ENCODE assay signal across 8 mouse cellular contexts in the genomic region with DNA sequence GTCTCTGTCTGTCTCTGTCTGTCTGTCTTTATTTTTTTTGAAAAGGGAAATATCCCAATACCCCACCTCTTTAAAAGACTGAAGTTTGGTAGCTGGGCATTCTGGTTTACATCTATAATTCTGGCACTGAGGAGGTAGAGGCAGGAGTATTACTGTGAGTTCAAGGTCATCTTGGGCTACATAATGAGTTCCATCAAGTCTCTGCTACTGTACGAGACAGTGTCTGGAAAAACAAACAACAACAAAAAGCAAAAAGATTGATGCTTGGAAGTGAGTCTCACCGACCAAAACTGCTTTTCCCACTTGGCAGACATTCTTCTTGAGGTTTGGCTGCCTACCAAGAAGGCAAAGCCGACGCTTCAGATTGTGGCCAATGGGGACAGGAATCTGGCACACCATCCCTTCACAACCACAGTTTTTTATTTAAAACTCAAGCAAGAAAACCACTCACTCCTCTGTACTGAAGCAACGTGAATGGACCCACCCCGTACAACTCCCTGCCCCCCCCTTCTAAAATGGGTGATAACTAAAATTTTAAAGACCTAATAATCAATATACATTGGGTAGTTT. TPM values are rescaled to one million over a fixed set of nuclear protein-coding genes. Genes with fewer than 3 reads are reported as not detected.
DNase-seq lines count a peak whose midpoint lies in the region; ATAC-seq and TF ChIP-seq lines count a peak whose summit lies in the region.
"Had no signal": no experiment of that assay in that cellular context is flagged by ENCODE, and none has a peak within 500 bp of the region (broad histone marks: within the 10 kb centered on the region; RNA-seq: fewer than 3 reads in every experiment).

No protein-coding gene starts in this region.

- no peaks in the 10 kb centered on the region for H3K36me3 ChIP-seq in lung, postnatal 0 days (ENCODE audit: insufficient read depth, low read length)
- H3K36me3 ChIP-seq: neural tube, embryonic 12.5 days had no signal

- TF ChIP-seq EP300 in lung, postnatal 0 days (IDR thresholded peaks at IDR 0.05) = no peak

- H3K4me1 ChIP-seq in lung, postnatal 0 days (ENCODE audit: insufficient read depth, low read depth, low read length) = peaks cover 12% of the 10 kb centered on the region; the same call in 1 of the 2 replicates
- H3K4me1 ChIP-seq: neural tube, embryonic 12.5 days had no signal

- DNase-seq in left cerebral cortex, postnatal 4 days = peak; percentile 43
- no peak for DNase-seq in left cerebral cortex, adult 8-10 months (ENCODE audit: low spot score in 2 of 2)
- DNase-seq in brain, adult 2 months (ENCODE audit: low read depth, low spot score) = peak; percentile 87
- DNase-seq in fibroblast of lung, adult 2 months (ENCODE audit: low read depth) = peak; percentile 95
- peak; percentile 59 for DNase-seq in lung, postnatal 0 days (ENCODE audit: low spot score)
- no peak for DNase-seq in thymus, postnatal 36 days
- DNase-seq in layer of hippocampus, postnatal 25 days (ENCODE audit: extremely low spot score in 1 of 2, low spot score in 1 of 2) = no peak

- peak; percentile 24; the same call in 1 of the 2 replicates for ATAC-seq in lung, postnatal 0 days

- no peaks in the 10 kb centered on the region for H3K27me3 ChIP-seq in lung, postnatal 0 days (replicated peaks; ENCODE audit: insufficient read depth, low read length)
- H3K27me3 ChIP-seq: neural tube, embryonic 12.5 days had no signal

- intact Hi-C loops in left cerebral cortex, postnatal 4 days (cut with DNase I) = loop anchor here (2.0 kb wide), 1 partner anchor 83 kb away; no protein-coding TSS in a partner anchor

- H3K4me3 ChIP-seq in lung, postnatal 0 days (ENCODE audit: low read depth, low read length) = no peak overlapping the region
- H3K4me3 ChIP-seq: neural tube, embryonic 12.5 days had no signal

- H3K9me3 ChIP-seq in lung, postnatal 0 days (ENCODE audit: low read length) = no peaks in the 10 kb centered on the region
- H3K9me3 ChIP-seq: neural tube, embryonic 12.5 days had no signal

- peak overlapping the region; percentile 58; the same call in 1 of the 2 replicates for H3K27ac ChIP-seq in lung, postnatal 0 days (ENCODE audit: low read length)
- H3K27ac ChIP-seq: neural tube, embryonic 12.5 days had no signal

- TF ChIP-seq CTCF in lung, postnatal 0 days (IDR thresholded peaks at IDR 0.05) = no peak

- no peak overlapping the region for H3K9ac ChIP-seq in lung, postnatal 0 days (replicated peaks; ENCODE audit: low read depth)
- H3K9ac ChIP-seq: neural tube, embryonic 12.5 days had no signal

- no peak overlapping the region for H3K4me2 ChIP-seq in lung, postnatal 0 days (replicated peaks; ENCODE audit: low read depth, low read length)
- H3K4me2 ChIP-seq: neural tube, embryonic 12.5 days had no signal

- 23% methylated on average over 6 of the region's 6 CpGs for WGBS in lung, postnatal 0 days

RNA-seq across cellular contexts. Expression of a gene that starts 45.3 kb away (rescaled TPM):
- total RNA-seq in left cerebral cortex, postnatal 4 days (2021) = not detected
- total RNA-seq in left cerebral cortex, adult 8-10 months (2022) = not detected
- 0.10 TPM in 2 replicates for polyA plus RNA-seq in lung, postnatal 0 days (2015; fragmentation: Nextera tagmentation; extraction: Ambion mirVana)
- total RNA-seq in layer of hippocampus, postnatal 25 days (2021) = not detected
- polyA plus RNA-seq: neural tube, embryonic 12.5 days had no signal

Comparison
In these comparisons a context has a peak if more than half of its experiments do, and no peak if none do; other contexts are left out.
1. DNase-seq: peak in left cerebral cortex, postnatal 4 days (single experiment), brain, adult 2 months (single experiment), fibroblast of lung, adult 2 months (single experiment) and lung, postnatal 0 days (single experiment); none in left cerebral cortex, adult 8-10 months (0 of 2), thymus, postnatal 36 days (0 of 2) and layer of hippocampus, postnatal 25 days (0 of 2).